Mouse (Mus musculus): ENCODE results near the gene Supt3.

DNA sequence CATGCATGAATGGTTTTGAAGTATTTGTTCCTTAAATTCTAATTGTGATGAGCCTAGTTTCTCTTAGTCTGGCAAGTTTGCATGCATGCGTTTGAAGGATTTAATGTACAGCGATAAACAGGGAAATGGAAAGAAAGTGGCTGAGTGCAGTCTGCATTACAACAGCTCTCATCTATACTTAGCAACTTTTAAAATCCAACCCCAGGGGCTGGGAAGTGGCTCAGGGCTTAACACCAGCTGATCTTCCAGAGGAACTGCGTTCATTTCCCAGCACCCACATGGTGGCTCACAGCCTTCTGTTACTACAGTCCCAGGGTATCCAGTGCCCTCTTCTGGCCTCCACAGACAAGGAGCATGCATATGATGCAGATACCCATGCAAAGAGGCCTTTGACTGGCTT is 346.9 kb downstream of the Supt3 start:
- TF ChIP-seq POLR2A (IDR thresholded peaks at IDR 0.05; ENCODE audit: low read depth, low read length): no peak
- TF ChIP-seq CTCF (conservative IDR thresholded peaks at IDR 0.05; ENCODE audit: insufficient read depth, insufficient read length, low read depth, low read length): no peak

All from kidney, adult 2 months (tissue).